Mouse (Mus musculus) adrenal gland, adult 2 months (tissue): Measurements from ENCODE around the gene Samd15. TPM values are rescaled to one million over a fixed set of nuclear protein-coding genes. Genes with fewer than 3 reads are reported as not detected.

Experiments
- DNase-seq: peaks from one replicate; pipeline ENCODE4 v3.0.0; 2021
- polyA plus RNA-seq: library from polyadenylated mRNA; depleted of rRNA; stranded (reverse); fragments of >200 nt; gene quantifications from 2 replicates; pipeline ENCODE4 v1.2.3, GENCODE M21; 2012; rRNA removed
- total RNA-seq, 2 experiments: library from RNA; stranded (reverse); gene quantifications; 2 replicates each; pipeline ENCODE4 v1.2.3; 2021

Samd15 gene
- total and polyA plus RNA-seq, 3 experiments = 0.27 to 2.9 (median 1.8) TPM

DNA sequence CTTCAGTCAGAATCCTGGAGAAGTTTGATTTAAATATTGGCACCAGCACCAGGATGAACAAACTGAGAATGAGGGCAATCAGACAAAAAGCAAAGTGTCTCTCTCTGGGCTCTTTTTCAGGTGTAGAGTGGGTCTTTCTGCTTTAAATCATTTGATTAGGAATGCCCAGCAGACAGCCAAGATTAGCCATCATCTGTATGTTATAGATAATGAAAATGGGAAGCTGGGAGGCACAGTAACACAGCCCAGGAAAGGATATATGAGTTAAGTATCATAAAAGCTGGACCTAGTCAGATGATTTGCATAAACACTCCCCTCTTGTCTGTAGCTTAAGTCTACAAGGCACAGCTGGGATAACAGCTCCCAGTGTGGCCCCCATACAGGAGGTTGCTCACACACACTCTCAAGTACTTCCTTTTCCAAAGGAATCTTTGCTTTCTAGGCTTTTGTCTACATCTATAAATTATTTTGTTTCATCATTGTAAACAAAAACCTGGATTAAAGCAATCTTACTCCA is 30.9 kb downstream of the Samd15 start:
- DNase-seq = no peak

DNA sequence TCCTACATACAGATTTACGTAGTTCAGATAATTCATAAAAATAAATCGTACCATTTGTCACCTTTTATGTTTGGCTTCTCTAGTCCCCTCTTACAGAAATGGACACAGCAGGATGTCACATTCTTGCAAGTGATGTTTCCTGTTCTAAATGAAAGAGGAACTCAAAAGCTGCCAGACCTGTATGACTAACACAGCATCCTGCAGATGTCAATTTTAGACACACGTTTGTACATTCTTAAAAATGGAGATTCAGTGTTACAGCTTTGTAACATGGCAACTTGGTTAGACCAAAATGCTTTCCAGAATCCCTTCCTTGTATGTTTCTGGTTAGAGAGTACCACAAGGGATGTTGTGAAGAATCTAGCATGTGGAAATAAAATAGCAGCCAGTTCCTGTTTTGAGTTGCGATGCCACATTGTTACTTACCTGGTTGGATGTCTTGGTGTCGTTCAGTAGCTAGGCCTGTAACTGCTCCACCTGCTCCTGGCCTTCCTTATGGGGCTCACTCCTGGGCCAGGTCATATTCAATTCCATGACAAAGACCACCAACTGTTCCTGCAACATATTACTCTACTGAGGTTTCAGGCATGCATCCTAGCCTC is 37.5 kb downstream of the Samd15 start:
- DNase-seq = no peak

DNA sequence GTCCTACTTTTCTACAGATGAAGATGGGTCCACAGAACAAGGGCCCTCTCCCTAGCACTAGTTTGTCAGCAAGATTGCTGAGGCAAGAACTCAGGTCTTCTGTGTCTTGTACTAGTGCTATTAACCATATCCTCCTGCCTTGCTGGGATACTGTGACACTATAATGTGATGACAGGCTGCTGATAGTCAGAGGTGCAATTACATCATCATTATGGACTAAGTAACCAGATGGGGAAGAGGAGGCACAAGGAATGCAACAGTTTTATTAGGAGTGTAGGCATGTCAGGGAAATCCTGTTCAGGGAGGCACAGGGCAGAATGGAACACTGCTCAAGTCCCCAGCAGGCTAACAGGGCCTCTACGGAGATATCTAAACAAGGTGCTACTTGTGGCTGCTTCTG is 39.1 kb downstream of the Samd15 start, which contains the start of gene Noxred1:
Noxred1 (minus strand) TSS at position 101 of the 400 bp plus-strand sequence.
- DNase-seq = no peak

DNA sequence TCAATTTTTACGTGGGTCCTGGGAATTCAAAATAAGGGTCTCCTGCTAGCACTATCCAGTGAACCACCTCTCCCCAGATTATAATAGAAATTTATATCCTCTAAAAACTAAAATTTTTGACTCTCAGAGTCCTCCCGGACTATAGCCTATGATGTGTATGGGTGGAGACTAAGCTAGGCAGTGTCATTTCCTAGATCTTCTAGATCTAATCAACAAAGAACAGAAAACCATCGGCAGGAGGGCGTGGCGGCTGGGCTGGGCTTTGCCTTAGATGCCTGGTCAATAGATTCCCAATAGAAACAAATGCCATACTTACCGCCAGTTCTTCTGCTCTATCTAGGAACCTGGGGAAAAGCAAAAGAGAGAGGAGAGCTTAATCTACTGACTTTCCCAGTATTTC is 50.6 kb downstream of the Samd15 start:
- no peak for DNase-seq

DNA sequence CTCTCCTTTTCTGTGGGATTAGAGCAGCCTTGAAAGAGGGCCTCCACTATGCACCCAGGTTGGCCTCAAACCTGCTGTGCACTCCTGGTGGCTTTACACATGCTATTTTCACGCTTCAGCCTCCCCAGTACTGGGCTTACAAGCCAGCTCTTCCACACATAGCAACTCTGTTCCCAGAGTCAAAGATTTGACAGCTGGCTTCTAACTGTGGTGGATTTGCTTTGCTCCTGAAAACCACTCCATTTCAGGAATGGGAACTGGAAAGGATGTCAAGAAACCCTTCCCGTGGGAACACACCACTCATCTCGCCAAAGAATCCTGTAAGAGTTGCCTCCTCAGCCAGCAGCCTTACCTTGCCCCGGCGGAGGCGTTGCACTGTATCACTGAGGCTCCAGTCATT is 54.4 kb downstream of the Samd15 start:
- no peak for DNase-seq

DNA sequence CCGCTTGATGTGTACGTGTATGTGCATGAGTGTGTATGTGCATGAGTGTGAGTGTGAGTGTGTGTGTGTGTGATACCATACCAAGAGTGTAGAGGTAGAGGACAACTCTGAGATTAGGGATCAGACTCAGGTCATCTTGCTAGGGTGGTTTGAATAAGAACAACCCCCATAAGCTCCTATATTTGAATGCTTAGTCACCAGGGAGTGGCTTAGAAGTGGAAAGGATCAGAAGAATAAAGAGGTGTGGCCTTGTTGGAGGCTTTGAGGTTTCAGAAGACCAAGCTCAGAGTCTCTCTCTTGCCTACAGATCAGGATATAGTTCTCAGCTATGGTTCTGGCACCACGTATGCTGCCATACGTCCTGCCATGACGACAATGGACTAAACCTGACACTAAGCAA is 57.1 kb downstream of the Samd15 start:
- DNase-seq = no peak

DNA sequence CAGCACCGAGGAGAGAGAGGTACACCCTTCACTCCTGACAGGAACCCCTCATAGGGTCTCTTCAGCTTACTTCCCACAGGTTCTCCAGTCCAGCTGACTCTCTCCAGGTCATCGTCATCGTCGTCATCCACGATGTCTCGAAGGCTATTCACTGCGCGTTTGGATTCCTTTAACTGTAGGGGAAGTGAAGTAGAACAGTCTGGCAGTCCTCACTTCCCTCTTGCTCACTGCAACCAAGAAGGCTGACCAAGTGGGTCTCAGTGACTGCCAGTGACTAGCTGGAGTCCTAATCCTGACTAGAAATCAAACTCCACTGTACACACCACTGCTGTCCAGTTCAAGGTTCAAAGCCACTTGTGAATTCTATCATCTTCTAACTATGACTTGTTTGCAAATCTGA is 61.0 kb downstream of the Samd15 start:
- DNase-seq = no peak

Other genes starting within 250 kb of the Samd15 start
- 1 to 10 TPM; 1.2 to 1.4 TPM for gene Zdhhc22, start 209.3 kb upstream of the Samd15 start, total RNA-seq
- 3.1 and 5.2 TPM in 2 replicates for gene Zdhhc22, start 209.3 kb upstream of the Samd15 start, polyA plus RNA-seq
- gene Tmem63c, start 178.4 kb upstream of the Samd15 start, total RNA-seq = 1 to 10 TPM; 1.3 to 2.4 TPM
- 1.0 and 1.8 TPM in 2 replicates for gene Tmem63c, start 178.4 kb upstream of the Samd15 start, polyA plus RNA-seq
- gene Ngb, start 97.2 kb upstream of the Samd15 start, total RNA-seq = 1 to 10 TPM; 1.9 to 2.3 TPM
- 4.0 and 7.9 TPM in 2 replicates for gene Ngb, start 97.2 kb upstream of the Samd15 start, polyA plus RNA-seq
- gene Gstz1, start 52.6 kb upstream of the Samd15 start, total RNA-seq = 100 to 1,000 TPM; 133 to 179 TPM
- 93.7 and 100 TPM in 2 replicates for gene Gstz1, start 52.6 kb upstream of the Samd15 start, polyA plus RNA-seq
- 10 to 100 TPM; 13.0 to 13.5 TPM for gene Pomt2, start 51.8 kb upstream of the Samd15 start, total RNA-seq
- 12.7 and 13.6 TPM in 2 replicates for gene Pomt2, start 51.8 kb upstream of the Samd15 start, polyA plus RNA-seq
- 10 to 100 TPM; 25.7 to 28.6 TPM for gene Tmed8, start 731 bp downstream of the Samd15 start, total RNA-seq
- 4.3 and 5.6 TPM in 2 replicates for gene Tmed8, start 731 bp downstream of the Samd15 start, polyA plus RNA-seq
- 1 to 10 TPM in 1 of 2 experiments, under 1 TPM in 1; 0.76 to 1.4 TPM for gene Noxred1, start 39.0 kb downstream of the Samd15 start, total RNA-seq
- gene Noxred1, start 39.0 kb downstream of the Samd15 start, polyA plus RNA-seq = 0.22 TPM in 1 of 2 replicates, not detected in the other
- gene Vipas39, start 66.5 kb downstream of the Samd15 start, total RNA-seq = 10 to 100 TPM; 38.0 to 40.9 TPM
- 14.1 and 14.2 TPM in 2 replicates for gene Vipas39, start 66.5 kb downstream of the Samd15 start, polyA plus RNA-seq
- gene Ahsa1, start 66.8 kb downstream of the Samd15 start, total RNA-seq = 100 to 1,000 TPM; 160 to 227 TPM
- 33.4 and 41.8 TPM in 2 replicates for gene Ahsa1, start 66.8 kb downstream of the Samd15 start, polyA plus RNA-seq
- gene Ism2, start 100.0 kb downstream of the Samd15 start, total RNA-seq = not detected
- gene Ism2, start 100.0 kb downstream of the Samd15 start, polyA plus RNA-seq = 0.07 and 0.16 TPM in 2 replicates
- gene Sptlc2, start 188.6 kb downstream of the Samd15 start, total RNA-seq = 100 to 1,000 TPM; 176 to 197 TPM
- gene Sptlc2, start 188.6 kb downstream of the Samd15 start, polyA plus RNA-seq = 29.7 and 61.1 TPM in 2 replicates
- gene Slirp, start 244.2 kb downstream of the Samd15 start, total RNA-seq = 100 to 1,000 TPM; 182 to 188 TPM
- 5.1 TPM in 2 replicates for gene Slirp, start 244.2 kb downstream of the Samd15 start, polyA plus RNA-seq
- gene Alkbh1, start 244.3 kb downstream of the Samd15 start, total RNA-seq = 10 to 100 TPM; 15.3 to 28.5 TPM
- 11.3 and 13.3 TPM in 2 replicates for gene Alkbh1, start 244.3 kb downstream of the Samd15 start, polyA plus RNA-seq